Mouse (Mus musculus): ENCODE results near the gene Kbtbd2. TPM values are rescaled to one million over a fixed set of nuclear protein-coding genes. Genes with fewer than 3 reads are reported as not detected.

Kbtbd2 gene
- polyA plus RNA-seq, 1 experiment from 2014 or later: 44.6 TPM

- Histone ChIP-seq H3K4me3 (replicated peaks) (no peak overlapping the region), H3K36me3 (replicated peaks) (peaks cover 57% of the 10 kb centered on the region), H3K9ac (no peak overlapping the region), H3K9me3 (no peaks in the 10 kb centered on the region), H3K4me1 (no peaks in the 10 kb centered on the region), H3K4me2 (no peak overlapping the region), H3K27ac (no peak overlapping the region), H3K27me3 (no peaks in the 10 kb centered on the region)
- WGBS: 96% methylated on average over 5 of the region's 5 CpGs
- ATAC-seq (ENCODE audit: low FRiP score): no peak
Measured at GRCm38 (mm10) chr6:56779636-56780035, 18.0 kb downstream of the Kbtbd2 start.

- H3K9ac ChIP-seq: no peak overlapping the region
- H3K36me3 ChIP-seq (replicated peaks): peaks cover 47% of the 10 kb centered on the region
- H3K27ac ChIP-seq: no peak overlapping the region
- no peaks in the 10 kb centered on the region for H3K4me1 ChIP-seq
- no peak overlapping the region for H3K4me2 ChIP-seq
- ATAC-seq (ENCODE audit: low FRiP score): no peak
- no peaks in the 10 kb centered on the region for H3K27me3 ChIP-seq
- no peaks in the 10 kb centered on the region for H3K9me3 ChIP-seq
- WGBS: 88% methylated on average over 3 of the region's 3 CpGs
- H3K4me3 ChIP-seq (replicated peaks): no peak overlapping the region
Measured at GRCm38 (mm10) chr6:56775816-56776215, 21.8 kb downstream of the Kbtbd2 start.

DNA sequence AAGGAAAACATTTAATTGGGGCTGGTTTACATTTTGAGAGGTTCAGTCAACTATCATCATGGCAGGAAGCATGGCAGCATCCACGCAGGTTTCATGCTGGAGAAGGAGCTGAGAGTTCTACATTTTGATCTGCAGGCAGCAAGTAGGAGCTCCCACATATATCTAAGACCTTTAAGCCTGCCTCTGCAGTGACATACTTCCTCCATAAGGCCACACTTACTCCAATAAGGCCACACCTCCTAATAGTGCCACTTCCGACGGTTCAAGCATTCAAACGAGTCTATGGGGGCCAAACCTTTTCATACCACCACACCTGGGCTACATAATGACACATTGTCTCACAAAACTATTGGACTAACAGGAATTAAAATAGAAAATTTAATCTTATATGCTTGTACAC, 31.9 kb downstream of the Kbtbd2 start:
- Histone ChIP-seq H3K36me3 (replicated peaks) (peaks cover 22% of the 10 kb centered on the region), H3K27me3 (no peaks in the 10 kb centered on the region), H3K27ac (no peak overlapping the region), H3K4me2 (no peak overlapping the region), H3K4me1 (no peaks in the 10 kb centered on the region), H3K4me3 (replicated peaks) (no peak overlapping the region), H3K9ac (no peak overlapping the region), H3K9me3 (no peaks in the 10 kb centered on the region)
- ATAC-seq (ENCODE audit: low FRiP score): no peak
- WGBS: 92% methylated on average over 4 of the region's 4 CpGs

GRCm38 (mm10) chr6:56765265-56765664, 32.3 kb downstream of the Kbtbd2 start:
- Histone ChIP-seq H3K4me2 (no peak overlapping the region), H3K9ac (no peak overlapping the region), H3K27ac (no peak overlapping the region), H3K4me1 (no peaks in the 10 kb centered on the region), H3K36me3 (replicated peaks) (peaks cover 25% of the 10 kb centered on the region), H3K4me3 (replicated peaks) (no peak overlapping the region), H3K9me3 (no peaks in the 10 kb centered on the region), H3K27me3 (no peaks in the 10 kb centered on the region)
- 84% methylated on average over 3 of the region's 3 CpGs for WGBS
- ATAC-seq (ENCODE audit: low FRiP score): no peak

GRCm38 (mm10) chr6:56759324-56759723, 38.3 kb downstream of the Kbtbd2 start:
- H3K9ac ChIP-seq: no peak overlapping the region
- no peak overlapping the region for H3K27ac ChIP-seq
- no peak for ATAC-seq (ENCODE audit: low FRiP score)
- no peaks in the 10 kb centered on the region for H3K9me3 ChIP-seq
- no peak overlapping the region for H3K4me2 ChIP-seq
- no peaks in the 10 kb centered on the region for H3K27me3 ChIP-seq
- peaks cover 53% of the 10 kb centered on the region for H3K36me3 ChIP-seq (replicated peaks)
- WGBS: 86% methylated on average over 1 of the region's 1 CpGs
- no peak overlapping the region for H3K4me3 ChIP-seq (replicated peaks)
- no peaks in the 10 kb centered on the region for H3K4me1 ChIP-seq

- 91% methylated on average over 1 of the region's 1 CpGs for WGBS
- Histone ChIP-seq H3K36me3 (replicated peaks) (peaks cover 48% of the 10 kb centered on the region), H3K9ac (no peak overlapping the region)
Measured at GRCm38 (mm10) chr6:56756117-56756516, 41.5 kb downstream of the Kbtbd2 start.

DNA sequence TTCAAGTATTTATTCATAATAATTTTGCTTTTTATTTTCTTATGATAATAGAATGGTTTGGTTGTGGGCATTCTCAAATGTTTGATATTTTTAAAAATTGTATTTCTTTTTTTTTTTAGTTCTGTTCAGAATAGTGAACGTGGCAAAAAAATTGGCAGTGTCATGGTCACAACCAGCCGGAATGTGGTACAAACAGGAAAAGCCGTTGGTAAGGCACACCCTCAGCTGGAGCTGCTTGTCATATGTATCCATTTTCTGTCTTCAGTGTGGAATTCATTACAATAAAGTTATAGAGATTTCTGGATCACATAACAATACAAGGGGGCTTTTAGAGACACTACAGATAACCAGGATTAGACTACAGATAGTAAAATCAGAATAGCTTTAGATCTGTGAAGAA, 43.9 kb downstream of the Kbtbd2 start:
- Histone ChIP-seq H3K27me3 (no peaks in the 10 kb centered on the region), H3K36me3 (replicated peaks) (peaks cover 41% of the 10 kb centered on the region), H3K4me3 (replicated peaks) (no peak overlapping the region), H3K4me2 (no peak overlapping the region), H3K4me1 (no peaks in the 10 kb centered on the region), H3K9ac (no peak overlapping the region), H3K9me3 (no peaks in the 10 kb centered on the region), H3K27ac (no peak overlapping the region)
- 96% methylated on average over 3 of the region's 3 CpGs for WGBS
- no peak for ATAC-seq (ENCODE audit: low FRiP score)

More at GRCm38 (mm10) chr6:56756117-56756516, 41.5 kb downstream of the Kbtbd2 start:
- H3K27me3 ChIP-seq: no peaks in the 10 kb centered on the region
- H3K4me2 ChIP-seq: no peak overlapping the region
- ATAC-seq (ENCODE audit: low FRiP score): no peak
- H3K9me3 ChIP-seq: no peaks in the 10 kb centered on the region
- H3K4me3 ChIP-seq (replicated peaks): no peak overlapping the region
- H3K4me1 ChIP-seq: no peaks in the 10 kb centered on the region
- H3K27ac ChIP-seq: no peak overlapping the region

- WGBS: 66% methylated on average over 5 of the region's 5 CpGs
- no peaks in the 10 kb centered on the region for H3K9me3 ChIP-seq
- no peak overlapping the region for H3K4me2 ChIP-seq
- H3K4me1 ChIP-seq: no peaks in the 10 kb centered on the region
- no peaks in the 10 kb centered on the region for H3K27me3 ChIP-seq
- no peak for ATAC-seq (ENCODE audit: low FRiP score)
- H3K9ac ChIP-seq: no peak overlapping the region
- no peak overlapping the region for H3K4me3 ChIP-seq (replicated peaks)
- H3K27ac ChIP-seq: no peak overlapping the region
- H3K36me3 ChIP-seq (replicated peaks): peaks cover 26% of the 10 kb centered on the region
Measured at GRCm38 (mm10) chr6:56745950-56746543, 51.6 kb downstream of the Kbtbd2 start.

DNA sequence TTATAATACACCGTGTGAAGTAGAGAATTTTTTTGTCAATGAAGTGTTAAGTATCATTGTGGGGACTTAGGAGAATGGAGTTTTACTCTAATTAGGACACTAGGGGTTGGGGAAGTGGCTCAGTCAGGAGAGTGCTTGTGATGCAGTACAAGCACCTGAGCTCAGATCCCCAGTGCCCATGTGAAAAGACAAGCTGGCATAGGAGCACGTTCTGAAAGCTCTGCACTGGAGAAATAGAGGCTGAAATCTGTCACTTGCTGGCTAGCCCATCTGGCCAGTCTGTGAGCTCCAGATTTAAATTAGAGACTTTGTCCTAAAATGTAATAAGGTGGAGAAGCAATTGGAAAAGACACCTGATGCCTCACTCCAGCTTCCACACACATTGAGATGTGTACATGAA, 65.1 kb downstream of the Kbtbd2 start:
- 79% methylated on average over 2 of the region's 2 CpGs for WGBS
- Histone ChIP-seq H3K27ac (no peak overlapping the region), H3K36me3 (replicated peaks) (peaks cover 62% of the 10 kb centered on the region), H3K9me3 (no peaks in the 10 kb centered on the region), H3K4me3 (replicated peaks) (no peak overlapping the region), H3K4me2 (no peak overlapping the region), H3K9ac (no peak overlapping the region), H3K4me1 (no peaks in the 10 kb centered on the region), H3K27me3 (no peaks in the 10 kb centered on the region)
- no peak for ATAC-seq (ENCODE audit: low FRiP score)

Other genes starting within 250 kb of the Kbtbd2 start
- 9.3 and 9.7 TPM in 2 replicates for gene Pde1c, start 228.7 kb downstream of the Kbtbd2 start, polyA plus RNA-seq (2016; fragmentation: Nextera tagmentation; extraction: Ambion mirVana)
- gene Lsm5, start 93.1 kb downstream of the Kbtbd2 start, polyA plus RNA-seq (2016; fragmentation: Nextera tagmentation; extraction: Ambion mirVana): 221 and 228 TPM in 2 replicates
- 42.0 TPM in 2 replicates for gene Avl9, start 82.9 kb downstream of the Kbtbd2 start, polyA plus RNA-seq (2016; fragmentation: Nextera tagmentation; extraction: Ambion mirVana)
- gene Fkbp9, start 34.2 kb upstream of the Kbtbd2 start, polyA plus RNA-seq (2016; fragmentation: Nextera tagmentation; extraction: Ambion mirVana): 46.7 and 50.4 TPM in 2 replicates
- 85.8 and 86.8 TPM in 2 replicates for gene Nt5c3, start 126.1 kb upstream of the Kbtbd2 start, polyA plus RNA-seq (2016; fragmentation: Nextera tagmentation; extraction: Ambion mirVana)
- gene Vmn1r4, start 126.2 kb upstream of the Kbtbd2 start, polyA plus RNA-seq (2016; fragmentation: Nextera tagmentation; extraction: Ambion mirVana): 0.36 and 0.40 TPM in 2 replicates
- gene Vmn1r5, start 172.5 kb upstream of the Kbtbd2 start, polyA plus RNA-seq (2016; fragmentation: Nextera tagmentation; extraction: Ambion mirVana): not detected in 2 replicates
- gene Vmn1r6, start 199.4 kb upstream of the Kbtbd2 start, polyA plus RNA-seq (2016; fragmentation: Nextera tagmentation; extraction: Ambion mirVana): not detected in 2 replicates
- not detected in 2 replicates for gene Vmn1r7, start 227.5 kb upstream of the Kbtbd2 start, polyA plus RNA-seq (2016; fragmentation: Nextera tagmentation; extraction: Ambion mirVana)
- not detected in 2 replicates for gene Vmn1r8, start 234.5 kb upstream of the Kbtbd2 start, polyA plus RNA-seq (2016; fragmentation: Nextera tagmentation; extraction: Ambion mirVana)